24 mouse cellular contexts compared by ENCODE assay signal in genomic region chr5:119688306-119688705, GRCm38 (mm10). TPM values are rescaled to one million over a fixed set of nuclear protein-coding genes. Genes with fewer than 3 reads are reported as not detected.
DNase-seq lines count a peak whose midpoint lies in the region; ATAC-seq lines count a peak whose summit lies in the region.
"Had no signal": no experiment of that assay in that cellular context is flagged by ENCODE, and none has a peak within 500 bp of the region (broad histone marks: within the 10 kb centered on the region; RNA-seq: fewer than 3 reads in every experiment).

No protein-coding gene starts in this region.

- no peak for ATAC-seq in hindbrain, embryonic 11.5 days (ENCODE audit: low FRiP score)
- ATAC-seq in embryonic facial prominence, embryonic 12.5 days (ENCODE audit: insufficient number of reproducible peaks, insufficient read depth, low FRiP score, low TSS enrichment): no peak
- no peak for ATAC-seq in erythroblast, adult 5-6 weeks (replicated peaks; ENCODE audit: low FRiP score, poor library complexity, severe bottlenecking)
- ATAC-seq: CD4-positive, CD25-positive, alpha-beta regulatory T cell, adult 4 months; forebrain, embryonic 16.5 days; intestine, embryonic 15.5 days had no signal

- DNase-seq in adrenal gland, adult (ENCODE audit: inconsistent age in 2 of 2, low spot score in 1 of 2): peak; percentile 23 to 59
- DNase-seq in adrenal gland, postnatal 25 days: no peak
- peak; percentile 31 for DNase-seq in hindbrain, embryonic 11.5 days (ENCODE audit: low spot score)
- DNase-seq in hindbrain, embryonic 10.5 days (ENCODE audit: low spot score): no peak
- DNase-seq in left cerebral cortex, postnatal 14 days (ENCODE audit: low spot score in 2 of 2): no peak
- DNase-seq: adrenal gland, postnatal 36 days; B cell, adult 2 months; cerebellum, adult 8-10 months; cerebellum, postnatal 14 days; gastrocnemius, postnatal 10 days; heart, adult 18-20 months; heart, postnatal 10 days; heart, postnatal 4 days; kidney, adult 2 months had no signal

- no peak overlapping the region for H3K4me2 ChIP-seq in hindbrain, embryonic 11.5 days (replicated peaks; ENCODE audit: low read depth, low read length)
- H3K4me2 ChIP-seq in embryonic facial prominence, embryonic 12.5 days (replicated peaks): no peak overlapping the region
- H3K4me2 ChIP-seq: forebrain, embryonic 12.5 days; hindbrain, embryonic 14.5 days; intestine, embryonic 15.5 days had no signal

- peaks cover 87% of the 10 kb centered on the region for H3K27me3 ChIP-seq in hindbrain, embryonic 11.5 days (ENCODE audit: control insufficient read depth, insufficient read depth, low read length)
- peaks cover 100% of the 10 kb centered on the region for H3K27me3 ChIP-seq in hindbrain, embryonic 10.5 days (ENCODE audit: insufficient read depth, poor library complexity, severe bottlenecking)
- peaks cover 49% of the 10 kb centered on the region for H3K27me3 ChIP-seq in embryonic facial prominence, embryonic 12.5 days

- no peak overlapping the region for H3K27ac ChIP-seq in hindbrain, embryonic 11.5 days (ENCODE audit: low read depth, low read length)
- no peak overlapping the region for H3K27ac ChIP-seq in hindbrain, embryonic 10.5 days
- H3K27ac ChIP-seq in embryonic facial prominence, embryonic 12.5 days: 0 out of 2 replicates have a peak overlapping the region, but pooled peaks have one; percentile 89
- H3K27ac ChIP-seq: forebrain, embryonic 12.5 days; heart, embryonic 10.5 days; hindbrain, embryonic 14.5 days; intestine, embryonic 15.5 days had no signal

- H3K4me3 ChIP-seq in hindbrain, embryonic 11.5 days (ENCODE audit: low read depth, low read length): no peak overlapping the region
- H3K4me3 ChIP-seq in hindbrain, embryonic 10.5 days: no peak overlapping the region
- H3K4me3 ChIP-seq in embryonic facial prominence, embryonic 12.5 days: no peak overlapping the region
- H3K4me3 ChIP-seq: forebrain, embryonic 12.5 days; intestine, embryonic 15.5 days had no signal

- 7% methylated on average over 3 of the region's 3 CpGs for WGBS in hindbrain, embryonic 11.5 days
- WGBS in hindbrain, embryonic 10.5 days: 9% methylated on average over 3 of the region's 3 CpGs
- 15% methylated on average over 3 of the region's 3 CpGs for WGBS in embryonic facial prominence, embryonic 12.5 days

- H3K9me3 ChIP-seq in hindbrain, embryonic 11.5 days (ENCODE audit: control insufficient read depth, low read length): no peaks in the 10 kb centered on the region
- H3K9me3 ChIP-seq in hindbrain, embryonic 10.5 days: no peaks in the 10 kb centered on the region
- H3K9me3 ChIP-seq in embryonic facial prominence, embryonic 12.5 days: no peaks in the 10 kb centered on the region
- H3K9me3 ChIP-seq: forebrain, embryonic 12.5 days; heart, embryonic 10.5 days; intestine, embryonic 15.5 days had no signal

- no peak overlapping the region for H3K9ac ChIP-seq in hindbrain, embryonic 11.5 days (ENCODE audit: low read depth, low read length)
- H3K9ac ChIP-seq in embryonic facial prominence, embryonic 12.5 days: no peak overlapping the region
- H3K9ac ChIP-seq: forebrain, embryonic 12.5 days; hindbrain, embryonic 14.5 days; intestine, embryonic 15.5 days had no signal

- no peaks in the 10 kb centered on the region for H3K36me3 ChIP-seq in hindbrain, embryonic 11.5 days (ENCODE audit: control insufficient read depth, insufficient read depth, low read length)
- no peaks in the 10 kb centered on the region for H3K36me3 ChIP-seq in hindbrain, embryonic 10.5 days
- H3K36me3 ChIP-seq in embryonic facial prominence, embryonic 12.5 days: no peaks in the 10 kb centered on the region
- H3K36me3 ChIP-seq: forebrain, embryonic 12.5 days; G1E; heart, embryonic 10.5 days; intestine, embryonic 15.5 days had no signal

- 0 out of 2 replicates have a peak, but pooled peaks cover 3% of the 10 kb centered on the region for H3K4me1 ChIP-seq in hindbrain, embryonic 11.5 days (replicated peaks; ENCODE audit: control insufficient read depth, insufficient read depth, low read length)
- H3K4me1 ChIP-seq in hindbrain, embryonic 10.5 days (replicated peaks): peaks cover 13% of the 10 kb centered on the region
- peaks cover 36% of the 10 kb centered on the region for H3K4me1 ChIP-seq in embryonic facial prominence, embryonic 12.5 days
- H3K4me1 ChIP-seq: forebrain, embryonic 12.5 days had no signal

- intact Hi-C loops in left cerebral cortex, postnatal 14 days (cut with DNase I): loop anchor here (10.0 kb wide), 1 partner anchor 116 kb away; no protein-coding TSS in a partner anchor

RNA-seq across cellular contexts. Expression of gene Tbx3, which starts 17.8 kb away (rescaled TPM):
- total RNA-seq in adrenal gland, postnatal 25 days (2021): 215 and 277 TPM in 2 replicates
- polyA plus RNA-seq in hindbrain, embryonic 11.5 days (2014; fragmentation: Nextera tagmentation; extraction: Ambion mirVana): 5.1 and 9.0 TPM in 2 replicates
- 5.8 and 13.0 TPM in 2 replicates for polyA plus RNA-seq in hindbrain, embryonic 10.5 days (2016; fragmentation: Nextera tagmentation; extraction: Ambion mirVana)
- polyA plus RNA-seq in embryonic facial prominence, embryonic 12.5 days (2016; fragmentation: Nextera tagmentation; extraction: Ambion mirVana): 59.5 and 65.3 TPM in 2 replicates
- not detected in 2 replicates for total RNA-seq in erythroblast, adult 5-6 weeks (2015; ENCODE audit: low replicate concordance)
- not detected in 2 replicates for total RNA-seq in erythroblast, adult 5-6 weeks (2017; ENCODE audit: low replicate concordance)
- total RNA-seq in left cerebral cortex, postnatal 14 days (2021): 1 to 10 TPM; 3.6 to 5.0 TPM
- total RNA-seq: common myeloid progenitor, adult 5-6 weeks had no signal
- polyA plus RNA-seq: G1E had no signal

Comparison
In these comparisons a context has a peak if more than half of its experiments do, and no peak if none do; other contexts are left out.
1. DNase-seq: peak in adrenal gland, adult (2 of 2) and hindbrain, embryonic 11.5 days (single experiment); none in adrenal gland, postnatal 25 days (single experiment), hindbrain, embryonic 10.5 days (single experiment) and left cerebral cortex, postnatal 14 days (0 of 2).
2. RNA of gene Tbx3, which starts 17.8 kb away (total RNA-seq): 215 to 277 TPM in adrenal gland, postnatal 25 days; 3.6 to 5.0 TPM in left cerebral cortex, postnatal 14 days and not detected in erythroblast, adult 5-6 weeks; every median in the first group is over 10 times any median in the second.